Mouse (Mus musculus) myocyte (in vitro differentiated cells): ENCODE results near the gene Fsd1l. TPM values are rescaled to one million over a fixed set of nuclear protein-coding genes. Genes with fewer than 3 reads are reported as not detected.
A peak's percentile ranks its signal among the peaks of the same experiment; 100 is the strongest.
"Not testable (repeated sequence)": the region's sequence is repeated elsewhere in the genome, so short reads cannot be mapped to it uniquely, and the experiment has no call there.

Experiments
- H3K27me3 ChIP-seq: one replicate; pipeline ENCODE4 v1.6.1; 2011; ENCODE audit not compliant: control insufficient read depth, insufficient read depth, insufficient read length
- H3K36me3 ChIP-seq: one replicate; pipeline ENCODE4 v1.6.1; 2011; ENCODE audit not compliant: control insufficient read depth, insufficient read depth
- H3K4me2 ChIP-seq: one replicate; pipeline ENCODE4 v1.6.1; 2011; ENCODE audit warnings: low read depth, control low read depth
- H3K4me3 ChIP-seq: one replicate; pipeline ENCODE4 v1.5.1; 2011; ENCODE audit warnings: mild to moderate bottlenecking, control low read depth, moderate library complexity
- H3K79me2 ChIP-seq: one replicate; pipeline ENCODE4 v1.6.1; 2011; ENCODE audit not compliant: control insufficient read depth, insufficient read depth
- H3ac ChIP-seq: one replicate; pipeline ENCODE4 v1.6.1; 2011; ENCODE audit not compliant: control insufficient read depth, insufficient read length
- CEBPB ChIP-seq: IDR thresholded peaks from 2 replicates; pipeline ENCODE4 v1.6.1; 2011; ENCODE audit warnings: mild to moderate bottlenecking, moderate library complexity; ENCODE audit not compliant: poor library complexity, insufficient read depth, severe bottlenecking
- E2F4 ChIP-seq: IDR thresholded peaks from one replicate; pipeline ENCODE4 v1.6.1; 2011; ENCODE audit warnings: mild to moderate bottlenecking, control low read depth, moderate library complexity; ENCODE audit not compliant: insufficient read depth
- MAX ChIP-seq: IDR thresholded peaks from one replicate; pipeline ENCODE4 v1.6.1; 2011; ENCODE audit warnings: low read depth, mild to moderate bottlenecking, control low read depth
- MYOD1 ChIP-seq, 3 experiments: IDR thresholded peaks; one replicate each; pipeline ENCODE4 v1.6.1; 2011; ENCODE audit warnings: control low read depth in 2 of 3, low read depth in 2 of 3, mild to moderate bottlenecking in 2 of 3, moderate library complexity in 1 of 3; ENCODE audit not compliant: insufficient read length in 2 of 3, control insufficient read depth in 1 of 3
- MYOG ChIP-seq, 3 experiments: IDR thresholded peaks; one replicate each; pipeline ENCODE4 v1.6.1; 2011; ENCODE audit warnings: control low read depth in 2 of 3, low read depth in 2 of 3, mild to moderate bottlenecking in 2 of 3; ENCODE audit not compliant: insufficient read length in 2 of 3, control insufficient read depth in 1 of 3, insufficient read depth in 1 of 3
- POLR2A ChIP-seq: IDR thresholded peaks from one replicate; pipeline ENCODE4 v1.6.1; 2011; ENCODE audit warnings: low read depth, mild to moderate bottlenecking, control low read depth, moderate library complexity; ENCODE audit not compliant: insufficient read length
- POLR2AphosphoS2 ChIP-seq: IDR thresholded peaks from one replicate; pipeline ENCODE4 v1.6.1; 2011; ENCODE audit warnings: low read depth, control low read depth; ENCODE audit not compliant: insufficient read length
- REST ChIP-seq: IDR thresholded peaks from one replicate; pipeline ENCODE4 v1.6.1; 2011; ENCODE audit warnings: mild to moderate bottlenecking, control low read depth, moderate library complexity; ENCODE audit not compliant: insufficient read depth, insufficient read length
- SRF ChIP-seq: IDR thresholded peaks from one replicate; pipeline ENCODE4 v1.6.1; 2011; ENCODE audit warnings: low read depth; ENCODE audit not compliant: control insufficient read depth, insufficient read length
- TCF12 ChIP-seq: IDR thresholded peaks from one replicate; pipeline ENCODE4 v1.6.1; 2011; ENCODE audit warnings: mild to moderate bottlenecking, control low read depth; ENCODE audit not compliant: poor library complexity, insufficient read depth, severe bottlenecking
- TCF3 ChIP-seq: IDR thresholded peaks from one replicate; pipeline ENCODE4 v1.6.1; 2011; ENCODE audit warnings: low read depth, control low read depth; ENCODE audit not compliant: insufficient read length
- USF1 ChIP-seq: IDR thresholded peaks from one replicate; pipeline ENCODE4 v1.6.1; 2011; ENCODE audit warnings: low read depth, mild to moderate bottlenecking, control low read depth, moderate library complexity
- polyA plus RNA-seq: library from polyadenylated mRNA; unstranded; fragments of >200 nt; fragmentation: generic; extraction: Trizol; gene quantifications from one replicate; pipeline ENCODE4 v1.2.1, GENCODE M21; 2012; ENCODE audit warnings: missing spikeins

Gene Fsd1l
- polyA plus RNA-seq, 1 experiment = 1.2 TPM

- peaks cover 20% of the 10 kb centered on the region for H3K79me2 ChIP-seq
Observed at GRCm38 (mm10) chr4:53717546-53717945, 86.3 kb downstream of the Fsd1l start.

DNA sequence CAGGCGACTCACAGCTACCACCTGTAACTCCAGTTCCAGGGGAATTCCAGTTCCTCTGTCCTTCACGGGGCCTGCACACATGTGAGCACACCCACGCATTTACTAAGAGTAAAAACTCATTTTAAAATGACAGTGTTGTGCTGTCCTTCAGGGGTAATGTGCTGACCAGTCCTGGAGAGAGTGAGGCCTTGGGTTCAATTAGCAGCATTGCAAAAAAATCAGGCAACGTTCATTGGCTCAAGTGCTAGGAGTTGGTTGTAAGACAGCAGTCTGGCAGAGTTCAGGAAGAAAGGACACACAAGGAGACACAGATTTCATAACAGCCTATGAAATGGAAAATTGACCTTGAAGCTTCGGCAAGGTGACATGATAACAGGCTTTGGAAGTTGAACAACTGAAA is 87.0 kb downstream of the Fsd1l start:
- Histone ChIP-seq H3K36me3 (peaks cover 5% of the 10 kb centered on the region), H3K4me3 (no peak overlapping the region), H3K4me2 (no peak overlapping the region), H3K79me2 (peaks cover 20% of the 10 kb centered on the region), H3ac (no peak overlapping the region), H3K27me3 (no peaks in the 10 kb centered on the region)
- no peak for TF ChIP-seq USF1
- no peak for TF ChIP-seq TCF3

More at GRCm38 (mm10) chr4:53717546-53717945, 86.3 kb downstream of the Fsd1l start:
- Histone ChIP-seq H3K4me3 (no peak overlapping the region), H3K36me3 (peaks cover 5% of the 10 kb centered on the region), H3ac (no peak overlapping the region), H3K4me2 (no peak overlapping the region), H3K27me3 (no peaks in the 10 kb centered on the region)
- TF ChIP-seq USF1 = no peak
- TF ChIP-seq CEBPB = no peak
- no peak for TF ChIP-seq POLR2AphosphoS2
- TF ChIP-seq POLR2A = no peak
- no peak for TF ChIP-seq SRF
- TF ChIP-seq MAX = no peak
- TF ChIP-seq REST = no peak
- TF ChIP-seq MYOD1 (IDR thresholded peaks at IDR 0.05; ENCODE audit: control insufficient read depth in 1 of 3, insufficient read length in 2 of 3, low read depth in 2 of 3) = no peak
- no peak for TF ChIP-seq TCF3
- no peak for TF ChIP-seq TCF12
- no peak for TF ChIP-seq MYOG (IDR thresholded peaks at IDR 0.05; ENCODE audit: control insufficient read depth in 1 of 3, insufficient read depth in 1 of 3, insufficient read length in 2 of 3, low read depth in 2 of 3)
- TF ChIP-seq E2F4 = no peak

- H3K4me2 ChIP-seq = no peak overlapping the region
- peaks cover 8% of the 10 kb centered on the region for H3K36me3 ChIP-seq
- H3K4me3 ChIP-seq = no peak overlapping the region
- no peaks in the 10 kb centered on the region for H3K79me2 ChIP-seq
- TF ChIP-seq USF1 = no peak
- no peak for TF ChIP-seq CEBPB
- no peak for TF ChIP-seq REST
- no peak for TF ChIP-seq POLR2AphosphoS2
- no peak for TF ChIP-seq TCF12
- no peak for TF ChIP-seq E2F4
- TF ChIP-seq SRF = no peak
- no peak for TF ChIP-seq TCF3
- no peak for TF ChIP-seq MYOG (IDR thresholded peaks at IDR 0.05; ENCODE audit: control insufficient read depth in 1 of 3, insufficient read depth in 1 of 3, insufficient read length in 2 of 3, low read depth in 2 of 3)
- TF ChIP-seq MYOD1 (IDR thresholded peaks at IDR 0.05; ENCODE audit: control insufficient read depth in 1 of 3, insufficient read length in 2 of 3, low read depth in 2 of 3) = no peak
- TF ChIP-seq POLR2A = no peak
- no peak for TF ChIP-seq MAX
- no peaks in the 10 kb centered on the region for H3K27me3 ChIP-seq
- H3ac ChIP-seq = no peak overlapping the region
Observed at GRCm38 (mm10) chr4:53722506-53722905, 91.2 kb downstream of the Fsd1l start.

DNA sequence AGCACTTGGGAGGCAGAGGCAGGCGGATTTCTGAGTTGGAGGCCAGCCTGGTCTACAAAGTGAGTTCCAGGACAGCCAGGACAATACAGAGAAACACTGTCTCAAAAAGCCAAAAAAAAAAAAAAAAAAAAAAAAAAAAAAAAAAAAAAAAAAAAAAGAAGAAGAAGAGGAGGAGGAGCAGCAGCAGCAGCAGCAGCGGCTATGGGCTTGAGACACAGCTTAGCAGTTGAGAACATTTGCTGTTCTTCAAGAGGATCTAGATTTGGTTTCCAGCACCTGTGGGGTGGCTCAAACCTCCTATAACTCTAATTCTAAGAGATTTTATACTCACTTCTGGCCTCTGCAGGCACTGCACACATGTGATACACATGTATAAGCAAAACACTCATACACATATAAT is 94.8 kb downstream of the Fsd1l start:
- H3K4me2 ChIP-seq, H3K79me2 ChIP-seq, H3K4me3 ChIP-seq, H3K27me3 ChIP-seq, H3ac ChIP-seq: not testable (repeated sequence)
- H3K36me3 ChIP-seq = peaks cover 11% of the 10 kb centered on the region

- Histone ChIP-seq H3ac (no peak overlapping the region), H3K4me3 (no peak overlapping the region), H3K36me3 (peaks cover 14% of the 10 kb centered on the region), H3K27me3 (no peaks in the 10 kb centered on the region), H3K79me2 (no peaks in the 10 kb centered on the region), H3K4me2 (no peak overlapping the region)
- TF ChIP-seq MYOD1 (IDR thresholded peaks at IDR 0.05; ENCODE audit: control insufficient read depth in 1 of 3, insufficient read length in 2 of 3, low read depth in 2 of 3) (peak in 1 of 3 experiments; percentile 24), MYOG (IDR thresholded peaks at IDR 0.05; ENCODE audit: control insufficient read depth in 1 of 3, insufficient read depth in 1 of 3, insufficient read length in 2 of 3, low read depth in 2 of 3) (no peak)
Observed at GRCm38 (mm10) chr4:53728121-53728520, 96.8 kb downstream of the Fsd1l start.

DNA sequence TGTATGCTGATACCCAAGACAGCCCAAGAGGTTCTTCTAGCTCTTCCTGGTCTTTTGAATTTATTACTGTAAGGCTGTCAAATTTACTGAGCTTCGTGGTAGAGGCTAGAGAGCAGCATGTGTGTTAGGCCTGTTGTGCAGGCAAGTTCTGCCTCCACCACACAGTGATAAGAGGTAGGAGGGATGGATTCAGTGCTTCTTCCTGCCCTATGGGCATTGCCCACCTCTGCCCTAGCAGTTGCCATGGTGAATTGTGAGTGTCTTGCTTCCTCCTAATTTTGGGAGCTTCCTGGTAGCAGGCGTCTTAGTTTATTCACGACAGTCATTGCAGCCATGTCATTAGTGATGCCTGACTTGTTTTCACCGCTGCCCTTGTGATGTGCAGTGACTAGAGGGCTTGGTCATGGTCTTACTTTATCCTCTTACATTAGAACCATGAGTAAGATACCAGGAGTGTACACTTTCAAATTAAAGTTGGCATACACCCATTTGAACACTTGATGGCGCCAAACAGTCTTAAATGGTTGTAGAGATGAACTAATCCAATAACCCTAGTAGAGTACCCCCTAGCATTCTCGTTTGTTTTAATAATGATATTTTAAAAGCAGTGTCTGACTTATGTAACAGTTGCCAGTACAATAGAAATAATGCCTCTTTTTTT is 107.8 kb downstream of the Fsd1l start:
- Histone ChIP-seq H3K4me2 (no peak overlapping the region), H3ac (no peak overlapping the region), H3K36me3 (peaks cover 31% of the 10 kb centered on the region), H3K27me3 (no peaks in the 10 kb centered on the region), H3K79me2 (no peaks in the 10 kb centered on the region), H3K4me3 (no peak overlapping the region)
- TF ChIP-seq MAX = no peak
- no peak for TF ChIP-seq CEBPB
- TF ChIP-seq MYOD1 (IDR thresholded peaks at IDR 0.05; ENCODE audit: control insufficient read depth in 1 of 3, insufficient read length in 2 of 3, low read depth in 2 of 3) = no peak
- no peak for TF ChIP-seq E2F4
- TF ChIP-seq MYOG (IDR thresholded peaks at IDR 0.05; ENCODE audit: control insufficient read depth in 1 of 3, insufficient read depth in 1 of 3, insufficient read length in 2 of 3, low read depth in 2 of 3) = no peak
- TF ChIP-seq REST = no peak
- no peak for TF ChIP-seq POLR2A
- no peak for TF ChIP-seq TCF12
- TF ChIP-seq TCF3 = no peak
- no peak for TF ChIP-seq SRF
